Mouse (Mus musculus): Measurements from ENCODE around the gene Itgb1bp1.
A peak's percentile ranks its signal among the peaks of the same experiment; 100 is the strongest.

Gene Itgb1bp1

DNA sequence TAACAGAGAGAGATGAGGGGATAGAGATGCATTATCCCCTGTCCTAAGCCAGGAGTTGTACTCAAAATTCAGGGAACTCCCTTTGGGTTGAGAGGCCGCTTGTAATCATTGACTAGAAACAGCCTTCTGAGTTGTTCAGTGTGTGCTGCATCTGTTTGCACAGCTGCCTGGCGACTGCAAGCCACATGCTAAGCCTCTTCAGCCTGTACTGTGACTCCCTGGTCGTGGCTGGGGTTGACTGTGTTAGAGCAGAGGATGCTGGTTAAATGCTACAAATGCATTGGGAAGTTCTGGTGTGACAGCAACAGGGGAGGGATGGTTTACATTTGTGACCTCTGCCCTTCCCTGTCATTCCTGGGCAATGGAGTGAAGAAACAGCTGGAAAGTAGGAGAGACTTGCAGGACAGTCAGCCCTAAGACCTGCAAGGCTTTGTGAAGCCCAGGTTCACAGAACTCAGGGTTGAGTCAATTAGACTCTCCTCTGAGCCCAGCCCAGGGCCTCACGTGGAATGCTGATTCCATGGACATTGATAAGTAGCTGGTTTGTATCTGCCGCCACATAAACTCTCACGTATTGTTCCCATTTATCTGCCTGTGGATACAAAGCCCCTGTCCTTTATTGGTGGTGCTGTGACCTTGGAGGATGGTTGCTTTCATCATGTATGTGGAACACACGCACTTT is 38.2 kb downstream of the Itgb1bp1 start:
- DNase-seq (ENCODE audit: low read depth, low spot score) = no peak

DNA sequence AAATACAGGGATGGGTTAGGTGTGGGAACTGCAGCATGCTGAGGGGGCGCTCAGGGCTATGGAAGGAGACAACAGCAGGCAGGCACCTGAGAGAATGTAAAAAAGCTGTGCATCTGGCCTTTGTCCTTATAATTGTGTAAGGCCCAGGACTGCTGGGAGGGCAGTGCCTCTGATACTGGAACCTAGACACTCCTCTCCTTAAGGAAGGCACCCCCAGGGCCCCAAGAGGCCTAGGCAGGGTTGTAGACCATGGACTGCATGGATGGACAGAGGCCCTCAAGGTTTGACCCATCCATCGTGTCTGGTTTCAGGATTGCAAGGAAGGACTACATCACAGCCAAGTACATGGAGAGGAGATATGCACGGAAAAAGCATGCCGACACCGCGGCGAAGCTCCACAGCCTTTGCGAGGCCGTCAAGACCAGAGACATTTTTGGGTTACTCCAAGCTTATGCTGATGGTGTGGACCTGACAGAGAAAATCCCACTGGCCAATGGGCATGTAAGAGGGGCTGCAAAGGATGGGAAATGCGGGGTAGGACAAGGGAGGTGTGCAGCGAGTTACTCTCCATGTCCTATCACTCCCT is 41.6 kb downstream of the Itgb1bp1 start:
- no peak for DNase-seq (ENCODE audit: low read depth, low spot score)

DNA sequence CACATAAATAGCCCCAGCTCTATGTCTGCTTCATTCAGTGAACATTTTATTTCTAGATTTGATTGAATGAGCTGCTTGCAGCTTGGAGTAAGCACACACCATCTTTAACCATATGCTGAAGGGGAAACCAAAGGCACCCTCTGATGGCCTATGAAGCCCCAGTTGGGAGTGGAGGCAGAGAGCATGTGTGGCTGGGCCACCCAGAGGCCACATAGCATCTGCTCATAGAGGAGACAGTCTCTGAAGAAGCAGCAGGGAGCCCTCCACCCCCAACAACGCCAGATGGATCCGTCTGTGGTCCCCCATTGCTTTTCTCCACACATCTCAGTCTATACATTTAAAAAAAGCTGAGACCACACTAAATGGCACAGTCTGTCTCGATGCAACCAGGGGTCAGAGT is 44.1 kb downstream of the Itgb1bp1 start:
- no peak for DNase-seq (ENCODE audit: low read depth, low spot score)

DNA sequence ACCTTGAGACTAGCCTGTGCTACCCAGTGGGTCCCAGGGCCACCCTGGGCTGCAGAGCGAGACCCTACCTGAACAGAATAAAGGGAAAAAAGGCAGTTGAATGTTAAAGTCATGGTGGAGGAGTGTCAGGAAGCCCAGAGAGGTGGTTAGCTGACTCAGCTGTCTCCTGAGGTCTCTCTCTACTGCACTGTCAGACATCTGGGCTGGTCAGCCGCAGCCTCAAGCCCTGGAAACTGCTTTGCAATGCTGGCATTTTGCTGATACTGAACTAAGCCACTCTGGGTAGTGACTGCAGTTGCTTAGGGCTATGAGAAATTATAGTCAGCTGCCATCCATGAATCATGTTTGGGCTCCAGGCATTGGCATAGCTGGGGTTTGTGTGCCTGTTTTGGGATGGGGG is 51.5 kb downstream of the Itgb1bp1 start:
- no peak for DNase-seq (ENCODE audit: low read depth, low spot score)

DNA sequence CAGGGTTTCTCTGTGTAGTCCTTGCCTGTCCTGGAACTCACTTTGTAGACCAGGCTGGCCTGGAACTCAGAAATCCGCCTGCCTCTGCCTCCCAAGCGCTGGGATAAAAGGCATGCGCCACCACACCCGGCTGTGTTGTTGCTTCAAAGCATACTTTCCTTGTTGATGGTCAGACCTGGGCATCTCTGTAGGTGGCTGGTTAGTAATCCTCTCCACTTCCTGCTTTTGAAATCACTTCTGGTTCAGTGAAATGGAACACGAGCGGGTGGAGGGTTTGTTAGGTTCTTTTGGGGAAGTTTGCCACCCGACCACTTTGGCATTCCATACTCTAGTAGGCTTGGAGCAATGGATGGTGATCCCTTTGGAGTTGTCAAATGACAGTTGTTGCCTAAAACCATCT is 52.4 kb downstream of the Itgb1bp1 start:
- DNase-seq (ENCODE audit: low read depth, low spot score) = no peak

DNA sequence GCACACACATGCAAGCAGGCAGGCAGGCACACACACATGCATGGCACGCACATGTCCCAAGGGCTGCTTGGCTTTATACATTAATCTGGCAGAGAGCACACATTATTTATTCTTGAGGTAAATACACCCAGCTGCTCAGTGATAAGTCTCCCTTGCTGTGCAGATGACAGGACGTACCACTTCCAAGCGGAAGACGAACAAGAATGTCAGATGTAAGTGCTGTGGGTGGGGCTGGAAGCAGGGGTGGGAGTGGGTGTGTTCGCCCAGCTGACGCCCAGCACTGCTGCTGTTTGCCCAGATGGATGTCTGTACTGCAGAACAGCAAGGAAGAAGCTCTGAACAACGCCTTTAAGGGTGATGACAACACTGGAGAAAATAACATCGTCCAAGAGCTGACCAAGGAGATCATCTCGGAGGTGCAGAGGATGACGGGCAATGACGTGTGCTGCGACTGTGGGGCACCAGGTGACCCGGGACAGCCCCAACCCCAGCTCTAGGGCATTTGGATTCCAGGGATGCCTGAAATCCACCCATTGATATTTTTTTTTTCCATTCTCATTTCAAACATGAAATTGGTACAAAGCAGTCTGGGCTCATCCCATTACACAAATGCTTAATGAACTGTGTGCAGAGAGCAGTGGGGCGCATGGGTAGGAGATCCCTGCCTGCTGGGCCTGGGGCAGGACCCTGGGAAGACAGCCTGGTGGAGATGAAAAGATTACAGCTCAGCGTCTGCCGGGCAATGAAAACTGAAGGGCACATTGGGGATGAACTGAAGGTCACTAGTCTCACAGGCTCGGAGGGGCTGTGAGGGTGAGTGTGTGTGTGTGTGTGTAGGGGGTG is 56.8 kb downstream of the Itgb1bp1 start:
- DNase-seq (ENCODE audit: low read depth, low spot score) = peak; percentile 56

DNA sequence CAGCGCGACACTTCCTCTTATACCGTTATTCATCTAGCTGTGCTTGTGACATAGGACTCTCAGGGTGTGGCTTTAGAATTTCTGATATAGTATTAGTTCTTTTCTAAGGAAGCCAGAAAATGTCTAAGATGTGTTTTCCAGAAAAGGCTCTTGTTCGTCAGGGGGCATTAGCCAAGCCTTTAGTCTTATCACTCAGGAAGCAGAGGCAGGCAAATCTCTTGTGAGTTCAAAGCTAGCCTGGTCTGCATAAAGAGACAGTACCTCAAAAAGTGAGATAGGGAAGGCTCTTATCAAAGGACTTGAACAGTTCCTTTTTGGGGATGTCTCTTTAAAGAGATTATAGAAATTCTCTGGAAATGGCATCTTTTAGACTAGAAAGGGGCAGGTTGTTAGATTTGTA is 57.4 kb downstream of the Itgb1bp1 start:
- DNase-seq (ENCODE audit: low read depth, low spot score) = no peak

DNA sequence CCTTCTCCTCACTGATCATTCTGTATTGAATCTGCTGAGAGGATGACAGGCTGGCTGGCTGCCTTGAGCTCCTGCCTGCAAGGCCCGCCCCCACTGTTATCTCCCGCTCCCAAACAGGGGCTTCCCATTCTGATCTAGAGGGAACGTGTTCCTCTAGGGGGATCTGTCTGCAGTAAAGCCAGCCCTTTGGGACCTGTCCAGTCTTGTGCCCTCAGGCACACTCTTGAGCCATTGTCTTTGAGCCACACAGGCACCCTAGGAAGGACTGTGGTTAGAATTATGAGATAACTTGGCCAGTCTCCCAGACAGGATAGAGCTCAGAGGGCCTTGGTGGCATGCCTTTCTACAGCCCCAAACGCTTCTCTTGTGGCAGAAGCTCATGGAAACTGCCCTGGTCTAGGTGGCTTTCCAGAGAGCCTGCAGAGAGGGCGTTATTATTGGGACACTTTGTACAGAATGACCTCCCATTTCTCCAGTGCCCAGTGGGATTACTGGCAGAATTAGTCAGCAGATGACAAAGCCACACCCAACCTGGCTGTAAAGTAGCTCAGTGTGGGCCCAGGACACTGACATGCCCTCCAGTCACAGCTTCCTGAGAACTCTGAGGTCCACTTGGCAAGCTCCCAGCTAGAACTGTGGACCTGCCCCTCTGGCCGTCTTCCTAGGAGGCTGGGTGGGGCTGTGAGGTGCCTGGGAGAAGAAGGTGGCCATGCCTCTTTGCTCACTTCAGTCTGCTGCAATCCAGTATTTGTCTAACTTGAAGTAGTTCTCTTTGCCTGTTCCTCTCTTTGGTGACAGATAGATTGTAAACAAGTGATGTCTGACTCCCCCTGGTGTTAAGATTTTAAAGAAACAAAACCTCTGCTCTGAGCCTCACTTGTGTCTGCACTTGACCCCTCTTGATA is 58.8 kb downstream of the Itgb1bp1 start:
- DNase-seq (ENCODE audit: low read depth, low spot score) = peak; percentile 52

DNA sequence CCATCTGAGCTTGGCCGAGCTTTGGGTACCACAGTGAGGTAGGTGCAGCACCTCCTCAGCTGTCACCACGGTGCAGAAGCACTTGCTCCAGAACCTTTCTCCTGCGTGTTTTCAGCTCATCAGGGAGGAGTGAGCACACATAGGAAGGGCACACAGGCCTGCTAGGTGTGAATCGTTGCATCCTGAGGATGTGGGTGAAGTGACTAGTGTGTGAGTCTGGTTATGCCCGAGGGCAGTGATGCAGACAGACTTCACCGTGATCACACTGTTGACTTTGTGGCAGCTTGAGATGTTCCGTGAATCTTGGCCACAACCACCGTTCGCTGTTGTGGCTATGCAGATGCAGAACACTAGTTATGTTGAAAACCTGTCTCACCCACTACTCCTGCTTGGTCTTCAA is 59.8 kb downstream of the Itgb1bp1 start:
- DNase-seq (ENCODE audit: low read depth, low spot score) = no peak

DNA sequence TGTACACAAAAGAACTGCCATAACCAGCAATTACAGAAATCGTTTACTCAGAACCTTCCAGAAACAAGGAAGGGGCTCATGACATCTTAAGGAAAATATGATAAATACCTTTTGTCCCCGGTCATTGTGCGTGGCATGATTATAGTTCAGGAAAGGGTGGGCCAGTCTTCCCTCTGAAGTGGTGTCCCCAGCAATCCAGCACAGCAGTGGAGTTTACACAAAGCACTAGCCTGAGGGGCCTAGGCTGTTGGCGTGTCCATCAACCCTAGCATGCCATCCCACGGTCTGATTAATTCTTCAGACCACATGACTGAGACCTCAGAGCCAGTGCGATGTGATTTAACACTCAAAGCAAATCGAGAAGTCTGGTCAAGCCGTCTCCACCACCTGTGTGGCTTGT is 60.7 kb downstream of the Itgb1bp1 start:
- no peak for DNase-seq (ENCODE audit: low read depth, low spot score)

DNA sequence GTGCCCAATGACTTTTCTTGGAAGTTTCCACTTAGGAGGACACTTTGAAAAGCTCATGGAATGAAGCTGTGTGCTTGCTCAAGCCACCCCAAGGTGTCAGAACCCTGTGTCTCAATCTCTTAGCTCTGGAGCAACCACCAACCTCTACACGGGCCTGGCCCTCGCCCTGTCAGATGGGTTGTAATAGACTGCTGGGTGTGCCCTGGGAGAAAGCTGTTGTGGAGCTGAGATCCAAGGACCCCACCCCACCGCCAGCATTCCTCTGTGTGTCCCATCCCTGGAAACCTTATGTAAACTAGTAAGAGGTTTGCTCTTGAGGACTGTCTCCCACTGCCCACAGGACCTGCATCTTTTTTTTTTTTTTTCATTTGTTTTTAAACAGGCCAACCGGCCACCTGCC is 62.2 kb downstream of the Itgb1bp1 start:
- DNase-seq (ENCODE audit: low read depth, low spot score) = peak; percentile 70

DNA sequence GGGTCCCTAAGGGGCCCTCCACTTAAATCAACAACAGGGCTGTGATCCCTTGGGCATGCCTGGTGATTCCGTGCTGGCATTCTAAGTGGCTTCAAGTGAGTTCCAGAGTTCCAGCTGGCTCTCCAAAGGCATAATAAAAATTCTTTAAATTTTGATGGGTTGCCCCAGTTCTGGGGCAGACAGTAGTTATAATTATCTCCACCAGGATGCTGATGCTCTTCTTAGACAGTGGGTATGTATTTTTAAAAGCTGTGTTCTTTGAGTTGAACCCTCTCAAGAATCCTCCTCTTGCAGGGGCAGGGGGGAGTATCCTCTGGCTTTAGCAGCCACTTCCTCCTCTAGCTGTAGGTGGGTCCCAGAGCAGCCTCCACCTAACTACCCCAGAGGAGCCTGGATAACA is 65.5 kb downstream of the Itgb1bp1 start:
- DNase-seq (ENCODE audit: low read depth, low spot score) = no peak

DNA sequence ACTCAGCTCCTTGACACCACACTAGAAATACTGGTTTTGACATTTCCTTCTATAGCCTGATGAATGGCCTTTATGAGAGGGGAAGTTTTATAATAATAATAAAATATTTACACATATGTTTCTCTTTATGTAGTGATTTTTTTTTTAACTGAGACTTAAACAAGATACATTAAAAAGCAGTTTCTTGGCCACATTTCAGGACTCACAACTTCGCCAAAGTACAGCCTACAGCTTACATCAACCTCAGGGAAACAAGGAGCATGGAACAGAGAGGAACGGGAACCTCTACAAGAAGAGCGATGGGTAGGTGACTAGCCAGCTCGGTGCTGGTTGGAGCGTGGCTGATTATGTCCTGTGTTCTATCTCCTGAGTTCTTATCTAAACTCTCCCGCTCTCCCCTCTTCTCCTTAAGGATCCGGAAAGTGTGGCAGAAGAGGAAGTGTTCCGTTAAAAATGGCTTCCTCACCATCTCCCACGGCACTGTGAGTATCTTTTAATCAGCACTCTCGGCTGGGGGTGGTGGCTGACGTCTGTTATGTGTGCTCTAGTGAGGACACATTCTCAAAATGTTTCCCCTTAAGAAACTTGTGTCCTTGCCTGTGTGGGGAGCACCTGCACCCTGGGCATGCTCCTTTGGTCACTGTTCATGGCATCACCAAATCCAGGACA is 68.2 kb downstream of the Itgb1bp1 start:
- DNase-seq (ENCODE audit: low read depth, low spot score) = no peak

DNA sequence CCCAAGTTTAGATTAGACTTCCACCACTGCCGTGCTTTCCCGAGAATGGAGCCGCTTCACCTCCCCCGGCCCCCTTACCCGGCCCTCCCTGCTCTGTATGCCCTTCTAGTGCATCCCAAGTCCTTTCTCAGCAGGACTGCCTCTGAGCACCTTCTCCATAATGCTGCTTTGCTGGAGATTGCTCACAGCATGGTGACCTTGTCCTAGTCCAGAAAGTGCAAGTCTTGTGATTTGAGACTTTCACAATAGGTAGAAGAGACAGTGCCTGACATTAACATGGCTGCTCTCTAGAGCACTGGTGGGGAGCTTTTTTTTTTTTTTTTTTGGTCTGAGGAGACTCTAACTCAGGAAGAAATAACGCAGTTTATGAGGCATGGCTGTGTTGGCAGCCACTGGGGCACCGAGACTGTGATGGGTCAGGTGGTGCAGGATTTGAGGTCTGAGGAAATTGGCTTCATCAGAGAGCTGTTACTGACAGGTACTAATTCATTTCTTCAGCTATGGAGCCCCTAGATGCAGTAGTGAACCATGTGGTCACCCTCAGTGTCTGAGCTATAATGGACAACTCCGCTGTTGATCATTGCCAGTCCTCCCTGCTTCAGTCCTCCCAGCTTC is 71.4 kb downstream of the Itgb1bp1 start:
- no peak for DNase-seq (ENCODE audit: low read depth, low spot score)

DNA sequence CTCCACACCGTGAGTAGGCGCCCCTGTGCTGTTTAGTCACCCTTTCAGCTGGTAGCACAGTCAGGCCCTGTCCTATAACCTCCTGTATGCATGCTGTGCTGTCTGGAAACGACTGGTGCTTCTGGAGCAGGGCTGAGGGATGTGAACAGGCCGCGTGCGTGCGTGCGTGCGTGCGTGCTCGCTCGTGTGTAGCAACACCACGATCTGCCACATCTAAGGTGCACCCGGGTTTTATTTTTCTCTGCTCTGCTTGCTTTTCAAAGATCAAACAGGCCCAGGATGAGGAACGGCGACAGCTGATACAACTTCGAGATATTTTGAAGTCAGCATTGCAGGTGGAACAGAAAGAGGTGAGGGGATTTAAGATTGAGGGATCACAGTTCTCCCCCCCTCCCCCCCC is 73.2 kb downstream of the Itgb1bp1 start:
- no peak for DNase-seq (ENCODE audit: low read depth, low spot score)

DNA sequence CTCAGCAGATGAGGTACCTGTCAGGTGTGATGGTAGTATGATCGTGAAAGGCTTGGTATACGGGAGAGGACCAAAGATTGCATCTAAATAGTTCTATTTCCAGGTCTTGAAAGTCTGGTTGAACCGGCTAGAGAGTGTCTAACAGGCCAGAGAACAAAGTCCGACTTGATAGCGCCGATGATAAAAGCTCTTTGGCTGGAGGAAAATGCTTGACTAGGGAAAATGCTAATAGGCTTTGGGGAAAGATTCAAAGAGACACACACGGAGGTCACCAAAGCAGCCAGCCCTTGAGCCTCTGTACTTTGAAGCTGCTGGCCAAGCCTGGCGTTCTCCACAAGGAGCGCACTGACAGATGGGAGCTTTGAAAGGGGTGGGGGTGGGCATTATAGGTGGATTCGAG is 76.8 kb downstream of the Itgb1bp1 start:
- no peak for DNase-seq (ENCODE audit: low read depth, low spot score)

DNA sequence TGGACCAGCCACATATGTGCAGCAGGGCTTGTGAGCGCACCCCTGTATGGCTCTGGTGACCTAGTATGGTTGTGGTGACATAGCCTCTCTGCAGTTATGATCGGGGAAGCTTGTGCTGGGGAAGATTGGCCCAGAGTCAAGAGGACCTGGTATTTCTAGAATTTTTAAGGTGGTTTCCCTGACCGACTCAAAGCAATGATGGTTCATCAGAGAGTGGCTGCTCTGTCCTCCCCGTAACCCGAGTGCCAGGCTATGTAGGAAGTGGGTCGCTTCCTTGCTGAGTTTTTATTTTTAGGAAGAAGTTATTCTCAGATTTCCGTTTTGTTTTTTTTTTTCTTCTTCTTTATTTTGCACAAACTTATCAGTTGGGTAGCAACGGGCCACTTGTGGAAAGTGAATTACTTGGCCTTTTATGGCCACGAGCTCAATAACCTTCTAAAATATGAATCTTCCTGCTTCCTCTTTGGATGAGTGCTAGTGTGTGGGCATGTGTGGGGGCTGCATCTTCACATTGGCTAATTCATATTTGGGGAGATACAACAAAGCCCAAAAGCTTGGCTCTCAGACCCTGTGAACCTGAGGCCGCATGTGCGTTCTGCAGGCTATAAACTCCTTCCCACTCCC is 77.8 kb downstream of the Itgb1bp1 start:
- no peak for DNase-seq (ENCODE audit: low read depth, low spot score)

DNA sequence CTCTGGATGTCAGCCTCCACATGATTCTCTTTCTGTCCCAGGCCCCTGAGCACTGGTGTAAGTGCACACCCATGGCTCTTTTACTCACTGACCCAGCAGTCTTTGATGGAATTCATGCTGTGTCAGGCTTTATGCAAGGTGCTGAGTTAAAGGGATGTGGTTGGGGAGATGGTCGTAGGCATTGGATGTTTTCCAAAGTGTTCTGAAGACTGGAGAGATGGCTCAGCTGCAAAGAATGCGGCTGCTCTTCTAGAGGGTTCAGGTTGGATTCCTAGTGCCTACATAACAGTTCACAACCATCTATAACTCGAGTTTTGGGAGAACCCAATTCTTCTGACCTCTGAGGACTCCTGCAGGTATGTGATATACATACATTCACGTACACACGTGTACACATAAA is 78.7 kb downstream of the Itgb1bp1 start:
- no peak for DNase-seq (ENCODE audit: low read depth, low spot score)

DNA sequence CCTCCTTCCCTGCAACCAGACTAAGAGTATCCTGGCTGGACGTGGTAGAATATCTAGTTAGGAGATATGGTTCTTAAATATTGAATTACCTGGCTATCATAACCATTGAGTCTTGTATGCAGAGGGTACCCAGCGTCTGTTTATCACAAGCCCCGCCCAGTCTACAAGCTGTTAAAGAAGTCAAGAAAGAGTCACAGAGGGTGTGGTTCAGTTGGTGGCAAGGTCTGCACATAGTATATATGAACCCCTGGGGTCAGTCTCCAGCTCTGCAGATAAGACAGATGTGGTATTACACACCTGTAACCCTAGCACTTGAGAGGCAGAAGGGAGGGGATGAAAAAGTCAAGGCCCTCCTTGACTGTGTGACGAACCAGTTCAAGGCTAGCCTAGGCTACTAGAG is 80.3 kb downstream of the Itgb1bp1 start:
- DNase-seq (ENCODE audit: low read depth, low spot score) = no peak

DNA sequence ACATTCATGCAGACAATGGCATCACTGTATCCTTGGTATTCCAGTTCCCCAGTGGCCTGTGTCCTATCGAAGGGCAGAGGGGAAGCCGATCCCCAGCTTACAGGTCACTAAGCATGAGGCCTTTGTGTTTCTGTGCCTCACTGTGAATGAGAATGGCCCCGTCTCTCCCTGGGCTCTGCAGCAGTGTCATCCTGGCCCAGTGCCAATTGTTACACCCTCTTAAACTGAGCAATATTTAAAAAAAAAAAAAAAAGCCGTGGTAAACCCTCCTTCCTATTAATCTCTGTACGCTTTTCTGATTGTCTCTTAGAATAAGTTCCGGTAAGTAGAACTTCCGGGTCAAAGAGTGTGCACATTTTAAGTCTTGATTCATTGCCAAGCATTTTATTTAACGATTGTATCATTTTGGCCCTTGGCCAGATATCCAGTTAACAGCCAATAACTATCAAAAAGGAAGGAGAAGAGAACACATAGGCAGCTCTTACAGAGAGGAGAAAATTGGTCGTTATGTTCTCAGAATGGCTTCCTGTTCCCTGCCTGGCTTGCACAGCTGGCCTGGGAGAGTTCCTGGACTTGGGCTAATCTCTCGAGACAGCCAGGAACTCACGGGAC is 81.3 kb downstream of the Itgb1bp1 start:
- peak; percentile 48 for DNase-seq (ENCODE audit: low read depth, low spot score)

All from ZHBTc4 (cell line).